Mouse (Mus musculus) retina, postnatal 7 days (tissue): ENCODE data around the gene Gpr174.
"Not testable (repeated sequence)": the region's sequence is repeated elsewhere in the genome, so short reads cannot be mapped to it uniquely, and the experiment has no call there.

ENCODE experiments used
- DNase-seq: peaks from one replicate; pipeline ENCODE4 v3.0.0-alpha.2; 2012; ENCODE audit warnings: low read depth, low spot score

The Gpr174 gene

GRCm38 (mm10) chrX:107255486-107256227 lies at the start of gene Gpr174:
TSS of gene Gpr174 (plus strand) at chrX:107255878.
- DNase-seq: no peak

GRCm38 (mm10) chrX:107217577-107218090 lies 38.0 kb upstream of the Gpr174 start:
- DNase-seq: no peak

GRCm38 (mm10) chrX:107224846-107225245 lies 30.8 kb upstream of the Gpr174 start:
- DNase-seq: no peak

- no peak for DNase-seq
These were observed 24.5 kb upstream of the Gpr174 start for GRCm38 (mm10) chrX:107231214-107231613.

GRCm38 (mm10) chrX:107234655-107235054 lies 21.0 kb upstream of the Gpr174 start:
- no peak for DNase-seq

- DNase-seq: no peak
These were observed 19.2 kb upstream of the Gpr174 start for GRCm38 (mm10) chrX:107236461-107236860.

GRCm38 (mm10) chrX:107250390-107250789 lies 5.3 kb upstream of the Gpr174 start:
- DNase-seq: no peak

GRCm38 (mm10) chrX:107264619-107265018 lies 8.9 kb downstream of the Gpr174 start:
- DNase-seq: no peak

- no peak for DNase-seq
These were observed 21.9 kb downstream of the Gpr174 start for GRCm38 (mm10) chrX:107277606-107278005.

- no peak for DNase-seq
These were observed 28.5 kb downstream of the Gpr174 start for GRCm38 (mm10) chrX:107284211-107284610.

GRCm38 (mm10) chrX:107297861-107298260 lies 42.2 kb downstream of the Gpr174 start:
- DNase-seq: not testable (repeated sequence)

GRCm38 (mm10) chrX:107298761-107299160 lies 43.1 kb downstream of the Gpr174 start:
- DNase-seq: no peak

GRCm38 (mm10) chrX:107306492-107306891 lies 50.8 kb downstream of the Gpr174 start:
- DNase-seq: no peak

GRCm38 (mm10) chrX:107312533-107312932 lies 56.9 kb downstream of the Gpr174 start:
- DNase-seq: no peak

- no peak for DNase-seq
These were observed 70.2 kb downstream of the Gpr174 start for GRCm38 (mm10) chrX:107325697-107326381.

GRCm38 (mm10) chrX:107329849-107330248 lies 74.2 kb downstream of the Gpr174 start:
- DNase-seq: no peak

- DNase-seq: no peak
These were observed 80.9 kb downstream of the Gpr174 start for GRCm38 (mm10) chrX:107336609-107337008.

- DNase-seq: no peak
These were observed 86.3 kb downstream of the Gpr174 start for GRCm38 (mm10) chrX:107341980-107342379.
